Mouse (Mus musculus): Measurements from ENCODE around the gene Smyd3. TPM values are rescaled to one million over a fixed set of nuclear protein-coding genes. Genes with fewer than 3 reads are reported as not detected.

Gene Smyd3
- polyA plus RNA-seq, 1 experiment from 2014 or later, result 22.0 TPM

DNA sequence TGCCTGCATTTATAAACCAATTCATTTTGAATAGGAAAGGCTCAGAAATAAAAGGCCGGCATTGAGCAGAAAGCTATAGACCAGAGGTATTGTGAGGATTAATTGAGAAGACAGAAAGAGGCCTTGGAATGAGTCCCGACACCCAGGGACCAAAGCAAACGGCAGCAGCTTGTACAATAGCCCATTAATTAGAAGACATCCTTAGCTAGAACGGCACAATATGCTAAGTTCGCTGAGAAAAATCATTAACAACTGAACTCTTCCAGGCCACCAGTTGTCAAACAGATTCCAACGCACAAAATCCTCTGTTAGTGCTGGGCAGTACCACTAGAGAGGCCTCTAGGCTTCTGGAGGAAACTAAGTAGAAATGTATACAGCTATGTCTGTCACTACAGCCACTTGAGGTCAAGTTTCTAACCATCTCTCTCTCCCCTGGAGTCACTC lies 411.1 kb downstream of the Smyd3 start:
- H3K4me1 ChIP-seq, result peaks cover 28% of the 10 kb centered on the region
- H3K27me3 ChIP-seq, result no peaks in the 10 kb centered on the region
- H3K4me2 ChIP-seq (replicated peaks), result no peak overlapping the region
- H3K9me3 ChIP-seq (replicated peaks), result no peaks in the 10 kb centered on the region
- no peak overlapping the region for H3K4me3 ChIP-seq (replicated peaks)
- H3K36me3 ChIP-seq, result no peaks in the 10 kb centered on the region
- H3K27ac ChIP-seq (replicated peaks), result peak overlapping the region; percentile 78
- H3K9ac ChIP-seq, result no peak overlapping the region
- WGBS, result 51% methylated on average over 6 of the region's 6 CpGs
- ATAC-seq (ENCODE audit: insufficient number of reproducible peaks, low FRiP score, low TSS enrichment, low read depth), result no peak

- ATAC-seq (ENCODE audit: insufficient number of reproducible peaks, low FRiP score, low TSS enrichment, low read depth), result no peak
Measured at GRCm38 (mm10) chr1:179106103-179106701, 411.6 kb downstream of the Smyd3 start.

GRCm38 (mm10) chr1:179104447-179104846 lies 413.4 kb downstream of the Smyd3 start:
- Histone ChIP-seq H3K4me2 (replicated peaks) (no peak overlapping the region), H3K27me3 (no peaks in the 10 kb centered on the region), H3K4me1 (peaks cover 28% of the 10 kb centered on the region), H3K27ac (replicated peaks) (no peak overlapping the region), H3K9me3 (replicated peaks) (no peaks in the 10 kb centered on the region), H3K36me3 (no peaks in the 10 kb centered on the region), H3K4me3 (replicated peaks) (no peak overlapping the region), H3K9ac (no peak overlapping the region)
- ATAC-seq (ENCODE audit: insufficient number of reproducible peaks, low FRiP score, low TSS enrichment, low read depth), result no peak
- WGBS, result 95% methylated on average over 8 of the region's 8 CpGs

More at GRCm38 (mm10) chr1:179106103-179106701, 411.6 kb downstream of the Smyd3 start:
- H3K9me3 ChIP-seq (replicated peaks), result no peaks in the 10 kb centered on the region
- H3K4me1 ChIP-seq, result peaks cover 28% of the 10 kb centered on the region
- 73% methylated on average over 18 of the region's 18 CpGs for WGBS
- H3K4me3 ChIP-seq (replicated peaks), result no peak overlapping the region
- no peak overlapping the region for H3K4me2 ChIP-seq (replicated peaks)
- H3K36me3 ChIP-seq, result no peaks in the 10 kb centered on the region
- H3K27me3 ChIP-seq, result no peaks in the 10 kb centered on the region
- H3K27ac ChIP-seq (replicated peaks), result peak overlapping the region; percentile 78
- no peak overlapping the region for H3K9ac ChIP-seq

GRCm38 (mm10) chr1:179096993-179097392 lies 420.8 kb downstream of the Smyd3 start:
- Histone ChIP-seq H3K27me3 (no peaks in the 10 kb centered on the region), H3K9ac (no peak overlapping the region), H3K4me3 (replicated peaks) (no peak overlapping the region), H3K9me3 (replicated peaks) (no peaks in the 10 kb centered on the region), H3K36me3 (no peaks in the 10 kb centered on the region), H3K27ac (replicated peaks) (peak overlapping the region; percentile 81), H3K4me2 (replicated peaks) (peak overlapping the region; percentile 19; the same call in 1 of the 2 replicates), H3K4me1 (peaks cover 15% of the 10 kb centered on the region)
- 30% methylated on average over 8 of the region's 8 CpGs for WGBS
- ATAC-seq (ENCODE audit: insufficient number of reproducible peaks, low FRiP score, low TSS enrichment, low read depth), result peak; percentile 71

- Histone ChIP-seq H3K9me3 (replicated peaks) (no peaks in the 10 kb centered on the region), H3K4me3 (replicated peaks) (no peak overlapping the region), H3K27me3 (no peaks in the 10 kb centered on the region), H3K4me1 (peaks cover 15% of the 10 kb centered on the region), H3K27ac (replicated peaks) (peak overlapping the region; percentile 81), H3K9ac (no peak overlapping the region), H3K4me2 (replicated peaks) (no peak overlapping the region), H3K36me3 (no peaks in the 10 kb centered on the region)
- ATAC-seq (ENCODE audit: insufficient number of reproducible peaks, low FRiP score, low TSS enrichment, low read depth), result no peak
- 43% methylated on average over 5 of the region's 5 CpGs for WGBS
Measured at GRCm38 (mm10) chr1:179096323-179096722, 421.5 kb downstream of the Smyd3 start.

- H3K4me1 ChIP-seq, result peaks cover 10% of the 10 kb centered on the region; the same call in 1 of the 2 replicates
- H3K9me3 ChIP-seq (replicated peaks), result no peaks in the 10 kb centered on the region
- H3K27me3 ChIP-seq, result no peaks in the 10 kb centered on the region
- H3K4me3 ChIP-seq (replicated peaks), result no peak overlapping the region
- WGBS, result 87% methylated on average over 5 of the region's 5 CpGs
- H3K9ac ChIP-seq, result no peak overlapping the region
- no peak overlapping the region for H3K4me2 ChIP-seq (replicated peaks)
- H3K27ac ChIP-seq (replicated peaks), result no peak overlapping the region
- ATAC-seq (ENCODE audit: insufficient number of reproducible peaks, low FRiP score, low TSS enrichment, low read depth), result no peak
- peaks cover 3% of the 10 kb centered on the region; the same call in 1 of the 2 replicates for H3K36me3 ChIP-seq
Measured at GRCm38 (mm10) chr1:179089174-179089573, 428.7 kb downstream of the Smyd3 start.

- Histone ChIP-seq H3K4me1 (peaks cover 10% of the 10 kb centered on the region; the same call in 1 of the 2 replicates), H3K36me3 (peaks cover 3% of the 10 kb centered on the region; the same call in 1 of the 2 replicates), H3K27me3 (no peaks in the 10 kb centered on the region), H3K4me2 (replicated peaks) (no peak overlapping the region), H3K9me3 (replicated peaks) (no peaks in the 10 kb centered on the region), H3K27ac (replicated peaks) (peak overlapping the region; percentile 51; the same call in 1 of the 2 replicates), H3K9ac (no peak overlapping the region), H3K4me3 (replicated peaks) (no peak overlapping the region)
- ATAC-seq (ENCODE audit: insufficient number of reproducible peaks, low FRiP score, low TSS enrichment, low read depth), result no peak
- WGBS, result 34% methylated on average over 6 of the region's 6 CpGs
Measured at GRCm38 (mm10) chr1:179087033-179087998, 430.5 kb downstream of the Smyd3 start.

DNA sequence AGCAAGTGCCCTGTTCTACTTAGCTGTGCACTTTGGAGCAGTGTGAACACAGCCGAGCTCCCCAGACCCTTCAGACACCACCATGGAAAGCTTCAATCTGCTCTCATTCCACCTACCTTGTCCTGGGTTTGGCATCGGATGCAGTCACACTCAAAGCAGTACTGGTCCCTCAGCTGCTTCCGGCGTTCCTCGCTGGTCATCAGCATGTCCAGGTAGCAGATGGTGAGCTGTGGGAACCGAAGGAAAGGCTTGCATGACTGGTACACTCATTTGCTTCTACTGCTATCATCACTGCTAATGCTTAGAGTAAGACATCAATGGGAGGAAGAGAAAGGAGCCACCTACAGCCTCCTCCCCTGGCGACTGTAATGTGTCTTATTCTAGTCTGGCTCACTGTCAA lies 431.6 kb downstream of the Smyd3 start:
- Histone ChIP-seq H3K4me1 (peaks cover 10% of the 10 kb centered on the region; the same call in 1 of the 2 replicates), H3K9me3 (replicated peaks) (no peaks in the 10 kb centered on the region), H3K36me3 (peaks cover 3% of the 10 kb centered on the region; the same call in 1 of the 2 replicates), H3K27me3 (no peaks in the 10 kb centered on the region), H3K4me2 (replicated peaks) (no peak overlapping the region), H3K27ac (replicated peaks) (no peak overlapping the region; the same call in 1 of the 2 replicates), H3K4me3 (replicated peaks) (no peak overlapping the region), H3K9ac (no peak overlapping the region)
- WGBS, result 88% methylated on average over 7 of the region's 7 CpGs
- no peak for ATAC-seq (ENCODE audit: insufficient number of reproducible peaks, low FRiP score, low TSS enrichment, low read depth)

DNA sequence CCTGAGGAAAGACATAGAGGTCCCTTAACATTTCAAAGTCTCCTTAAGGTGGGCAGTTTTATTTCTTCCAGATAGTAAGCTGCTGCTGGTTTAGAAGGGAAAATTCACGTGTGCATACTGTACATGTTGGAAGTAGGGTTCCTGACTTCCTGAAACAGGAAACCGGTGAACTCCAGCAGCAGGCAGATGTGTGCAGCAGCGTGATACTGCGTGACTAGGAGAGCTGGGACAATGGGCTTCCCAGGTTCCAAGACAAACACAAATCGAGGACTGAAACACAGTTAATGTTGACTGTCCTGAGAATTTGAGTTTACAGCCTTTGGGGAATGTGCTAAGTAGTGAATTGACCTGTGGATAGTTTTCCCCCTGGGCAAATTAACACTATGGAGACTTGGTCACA lies 434.7 kb downstream of the Smyd3 start:
- H3K27me3 ChIP-seq, result no peaks in the 10 kb centered on the region
- peaks cover 3% of the 10 kb centered on the region; the same call in 1 of the 2 replicates for H3K36me3 ChIP-seq
- H3K9ac ChIP-seq, result no peak overlapping the region
- H3K4me3 ChIP-seq (replicated peaks), result no peak overlapping the region
- 43% methylated on average over 5 of the region's 5 CpGs for WGBS
- no peak overlapping the region for H3K4me2 ChIP-seq (replicated peaks)
- ATAC-seq (ENCODE audit: insufficient number of reproducible peaks, low FRiP score, low TSS enrichment, low read depth), result no peak
- peaks cover 11% of the 10 kb centered on the region; the same call in 1 of the 2 replicates for H3K4me1 ChIP-seq
- H3K27ac ChIP-seq (replicated peaks), result no peak overlapping the region
- no peaks in the 10 kb centered on the region for H3K9me3 ChIP-seq (replicated peaks)

GRCm38 (mm10) chr1:179073846-179074245 lies 444.0 kb downstream of the Smyd3 start:
- Histone ChIP-seq H3K9ac (no peak overlapping the region), H3K27me3 (no peaks in the 10 kb centered on the region), H3K27ac (replicated peaks) (no peak overlapping the region), H3K9me3 (replicated peaks) (no peaks in the 10 kb centered on the region), H3K4me3 (replicated peaks) (no peak overlapping the region), H3K4me2 (replicated peaks) (no peak overlapping the region), H3K4me1 (no peaks in the 10 kb centered on the region), H3K36me3 (no peaks in the 10 kb centered on the region)
- no peak for ATAC-seq (ENCODE audit: insufficient number of reproducible peaks, low FRiP score, low TSS enrichment, low read depth)
- WGBS, result 81% methylated on average over 7 of the region's 7 CpGs

DNA sequence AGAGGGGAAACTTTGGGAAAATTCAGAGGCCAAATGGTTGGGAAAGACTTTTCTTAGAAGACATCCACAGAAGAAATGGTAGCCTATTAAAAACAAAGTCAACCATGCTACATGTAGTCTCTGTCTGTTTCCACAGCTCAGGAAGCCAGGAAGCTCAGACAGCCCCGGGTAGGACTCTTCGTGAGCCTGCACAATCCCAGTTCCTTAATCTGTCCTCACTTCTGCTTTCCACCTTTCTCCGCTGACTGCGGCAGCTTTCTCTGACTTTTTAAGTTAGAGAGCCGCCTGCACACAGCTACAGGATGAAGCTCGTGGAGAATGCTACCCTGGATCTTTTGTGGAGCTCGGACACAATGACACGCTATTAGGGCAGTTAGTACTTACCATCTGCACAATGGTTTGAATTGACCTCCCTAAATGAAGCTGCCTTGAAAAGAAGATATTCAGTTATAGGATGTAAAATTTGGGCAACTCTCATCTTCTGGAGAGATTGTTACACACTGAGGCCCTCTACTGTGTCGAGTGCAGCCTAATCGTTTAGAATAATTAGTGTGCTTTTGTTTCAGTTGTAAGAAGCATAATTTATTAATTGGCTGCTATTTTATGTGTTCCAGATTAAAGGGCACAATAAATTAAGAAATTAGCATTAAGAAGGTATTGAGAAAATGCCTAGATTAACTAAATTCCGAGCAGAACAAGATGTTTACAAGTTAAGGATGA lies 444.7 kb downstream of the Smyd3 start:
- Histone ChIP-seq H3K9ac (no peak overlapping the region), H3K4me1 (no peaks in the 10 kb centered on the region), H3K27ac (replicated peaks) (no peak overlapping the region), H3K36me3 (no peaks in the 10 kb centered on the region), H3K9me3 (replicated peaks) (no peaks in the 10 kb centered on the region), H3K4me2 (replicated peaks) (no peak overlapping the region), H3K27me3 (no peaks in the 10 kb centered on the region), H3K4me3 (replicated peaks) (no peak overlapping the region)
- ATAC-seq (ENCODE audit: insufficient number of reproducible peaks, low FRiP score, low TSS enrichment, low read depth), result no peak
- WGBS, result 75% methylated on average over 11 of the region's 11 CpGs

Data from embryonic facial prominence, embryonic 15.5 days (tissue).